Mouse (Mus musculus): Measurements from ENCODE around the gene Tmc6. TPM values are rescaled to one million over a fixed set of nuclear protein-coding genes. Genes with fewer than 3 reads are reported as not detected.

Tmc6 gene
- polyA plus RNA-seq, 1 experiment from 2014 or later = 10.5 TPM

GRCm38 (mm10) chr11:117729798-117730489, 52.1 kb downstream of the Tmc6 start:
- Histone ChIP-seq H3K4me1 (no peaks in the 10 kb centered on the region), H3K4me3 (no peak overlapping the region), H3K27me3 (ENCODE audit: low read depth, poor library complexity, severe bottlenecking) (no peaks in the 10 kb centered on the region), H3K27ac (replicated peaks) (no peak overlapping the region), H3K9me3 (replicated peaks) (no peaks in the 10 kb centered on the region), H3K36me3 (peaks cover 37% of the 10 kb centered on the region)
- 91% methylated on average over 7 of the region's 7 CpGs for WGBS
- DNase-seq (ENCODE audit: low spot score) = no peak

- H3K4me3 ChIP-seq = no peak overlapping the region
- peaks cover 38% of the 10 kb centered on the region for H3K36me3 ChIP-seq
- no peaks in the 10 kb centered on the region for H3K4me1 ChIP-seq
- 89% methylated on average over 3 of the region's 3 CpGs for WGBS
- no peaks in the 10 kb centered on the region for H3K9me3 ChIP-seq (replicated peaks)
- no peak for DNase-seq (ENCODE audit: low spot score)
- H3K27ac ChIP-seq (replicated peaks) = no peak overlapping the region
- no peaks in the 10 kb centered on the region for H3K27me3 ChIP-seq (ENCODE audit: low read depth, poor library complexity, severe bottlenecking)
Observed at GRCm38 (mm10) chr11:117729341-117729740, 52.7 kb downstream of the Tmc6 start.

- no peak overlapping the region for H3K4me3 ChIP-seq
- DNase-seq (ENCODE audit: low spot score) = no peak
- WGBS = 80% methylated on average over 1 of the region's 1 CpGs
- no peaks in the 10 kb centered on the region for H3K27me3 ChIP-seq (ENCODE audit: low read depth, poor library complexity, severe bottlenecking)
- H3K4me1 ChIP-seq = no peaks in the 10 kb centered on the region
- H3K9me3 ChIP-seq (replicated peaks) = no peaks in the 10 kb centered on the region
- no peak overlapping the region for H3K27ac ChIP-seq (replicated peaks)
- peaks cover 40% of the 10 kb centered on the region for H3K36me3 ChIP-seq
Observed at GRCm38 (mm10) chr11:117728841-117729240, 53.2 kb downstream of the Tmc6 start.

- peaks cover 40% of the 10 kb centered on the region for H3K36me3 ChIP-seq
- 90% methylated on average over 5 of the region's 5 CpGs for WGBS
- H3K4me1 ChIP-seq = no peaks in the 10 kb centered on the region
- DNase-seq (ENCODE audit: low spot score) = no peak
- no peaks in the 10 kb centered on the region for H3K27me3 ChIP-seq (ENCODE audit: low read depth, poor library complexity, severe bottlenecking)
- no peak overlapping the region for H3K27ac ChIP-seq (replicated peaks)
- H3K9me3 ChIP-seq (replicated peaks) = no peaks in the 10 kb centered on the region
- no peak overlapping the region for H3K4me3 ChIP-seq
Observed at GRCm38 (mm10) chr11:117728245-117728644, 53.8 kb downstream of the Tmc6 start.

GRCm38 (mm10) chr11:117727031-117727430, 55.0 kb downstream of the Tmc6 start:
- DNase-seq (ENCODE audit: low spot score) = no peak
- WGBS = 95% methylated on average over 4 of the region's 4 CpGs

GRCm38 (mm10) chr11:117724604-117725301, 57.2 kb downstream of the Tmc6 start:
- no peak for DNase-seq (ENCODE audit: low spot score)
- Histone ChIP-seq H3K4me1 (no peaks in the 10 kb centered on the region), H3K4me3 (no peak overlapping the region), H3K36me3 (peaks cover 62% of the 10 kb centered on the region), H3K27me3 (ENCODE audit: low read depth, poor library complexity, severe bottlenecking) (no peaks in the 10 kb centered on the region), H3K9me3 (replicated peaks) (no peaks in the 10 kb centered on the region), H3K27ac (replicated peaks) (no peak overlapping the region)
- 84% methylated on average over 6 of the region's 6 CpGs for WGBS

More at GRCm38 (mm10) chr11:117727031-117727430, 55.0 kb downstream of the Tmc6 start:
- no peaks in the 10 kb centered on the region for H3K9me3 ChIP-seq (replicated peaks)
- peaks cover 41% of the 10 kb centered on the region for H3K36me3 ChIP-seq
- H3K4me3 ChIP-seq = no peak overlapping the region
- no peaks in the 10 kb centered on the region for H3K27me3 ChIP-seq (ENCODE audit: low read depth, poor library complexity, severe bottlenecking)
- H3K4me1 ChIP-seq = no peaks in the 10 kb centered on the region
- H3K27ac ChIP-seq (replicated peaks) = no peak overlapping the region

- 98% methylated on average over 3 of the region's 3 CpGs for WGBS
- H3K27me3 ChIP-seq (ENCODE audit: low read depth, poor library complexity, severe bottlenecking) = no peaks in the 10 kb centered on the region
Observed at GRCm38 (mm10) chr11:117718838-117719237, 63.2 kb downstream of the Tmc6 start.

More at GRCm38 (mm10) chr11:117718838-117719237, 63.2 kb downstream of the Tmc6 start:
- Histone ChIP-seq H3K4me3 (no peak overlapping the region), H3K27ac (replicated peaks) (no peak overlapping the region), H3K4me1 (no peaks in the 10 kb centered on the region), H3K9me3 (replicated peaks) (no peaks in the 10 kb centered on the region), H3K36me3 (peaks cover 98% of the 10 kb centered on the region)
- DNase-seq (ENCODE audit: low spot score) = no peak

Other genes starting within 250 kb of the Tmc6 start
- 9.4 and 12.4 TPM in 2 replicates for gene Tnrc6c, start 127.9 kb downstream of the Tmc6 start, polyA plus RNA-seq (2016; fragmentation: Nextera tagmentation; extraction: Ambion mirVana)
- 0.78 and 0.93 TPM in 2 replicates for gene Tmc8, start 122 bp downstream of the Tmc6 start, polyA plus RNA-seq (2016; fragmentation: Nextera tagmentation; extraction: Ambion mirVana)
- 1.4 and 2.2 TPM in 2 replicates for gene 6030468B19Rik, start 15.5 kb upstream of the Tmc6 start, polyA plus RNA-seq (2016; fragmentation: Nextera tagmentation; extraction: Ambion mirVana)
- gene Gm20708, start 27.5 kb upstream of the Tmc6 start, polyA plus RNA-seq (2016; fragmentation: Nextera tagmentation; extraction: Ambion mirVana) = 0.14 and 0.58 TPM in 2 replicates
- gene Syngr2, start 27.5 kb upstream of the Tmc6 start, polyA plus RNA-seq (2016; fragmentation: Nextera tagmentation; extraction: Ambion mirVana) = 36.2 and 39.4 TPM in 2 replicates
- gene Afmid, start 43.7 kb upstream of the Tmc6 start, polyA plus RNA-seq (2016; fragmentation: Nextera tagmentation; extraction: Ambion mirVana) = 3.5 TPM in 2 replicates
- gene Tk1, start 43.9 kb upstream of the Tmc6 start, polyA plus RNA-seq (2016; fragmentation: Nextera tagmentation; extraction: Ambion mirVana) = 123 and 137 TPM in 2 replicates
- 373 and 413 TPM in 2 replicates for gene Birc5, start 67.1 kb upstream of the Tmc6 start, polyA plus RNA-seq (2016; fragmentation: Nextera tagmentation; extraction: Ambion mirVana)
- not detected in 2 replicates for gene Tmem235, start 78.6 kb upstream of the Tmc6 start, polyA plus RNA-seq (2016; fragmentation: Nextera tagmentation; extraction: Ambion mirVana)
- 5.0 and 5.2 TPM in 2 replicates for gene Tha1, start 91.3 kb upstream of the Tmc6 start, polyA plus RNA-seq (2016; fragmentation: Nextera tagmentation; extraction: Ambion mirVana)
- gene Socs3, start 187.8 kb upstream of the Tmc6 start, polyA plus RNA-seq (2016; fragmentation: Nextera tagmentation; extraction: Ambion mirVana) = 14.1 and 14.3 TPM in 2 replicates
- 45.0 and 46.3 TPM in 2 replicates for gene Pgs1, start 204.1 kb upstream of the Tmc6 start, polyA plus RNA-seq (2016; fragmentation: Nextera tagmentation; extraction: Ambion mirVana)

All from midbrain, embryonic 10.5 days (tissue).